Mouse (Mus musculus) limb, embryonic 11.5 days (tissue): ENCODE data around the gene Pde10a. TPM values are rescaled to one million over a fixed set of nuclear protein-coding genes. Genes with fewer than 3 reads are reported as not detected.

Experiments
- ATAC-seq: fragments of 200-750 bp; cut with Nextera tagmentation; 2 replicates; pipeline ENCODE4 v1.8.0; 2017; ENCODE audit warnings: low read depth; ENCODE audit not compliant: insufficient number of reproducible peaks, low FRiP score, low TSS enrichment
- DNase-seq: peaks from one replicate; pipeline ENCODE4 v3.0.0-alpha.2; 2015; ENCODE audit warnings: low spot score
- H3K27ac ChIP-seq: fragments of 300-500 bp; sonication (generic); replicated peaks from 2 replicates; pipeline ENCODE4 v1.5.1; 2014; ENCODE audit warnings: low read depth, mild to moderate bottlenecking, low read length
- H3K27me3 ChIP-seq: fragments of 300-500 bp; sonication (generic); 2 replicates; pipeline ENCODE4 v1.6.1; 2014; ENCODE audit warnings: mild to moderate bottlenecking, low read length, mixed read lengths; ENCODE audit not compliant: control insufficient read depth, insufficient read depth
- H3K36me3 ChIP-seq: fragments of 300-500 bp; sonication (generic); 2 replicates; pipeline ENCODE4 v1.6.1; 2014; ENCODE audit warnings: mild to moderate bottlenecking, low read length, moderate library complexity, mixed read lengths; ENCODE audit not compliant: control insufficient read depth, insufficient read depth
- H3K4me1 ChIP-seq: fragments of 300-500 bp; sonication (generic); 2 replicates; pipeline ENCODE4 v1.6.1; 2014; ENCODE audit warnings: low read length, mixed read lengths; ENCODE audit not compliant: control insufficient read depth, insufficient read depth
- H3K4me2 ChIP-seq: fragments of 300-500 bp; sonication (generic); 2 replicates; pipeline ENCODE4 v1.6.1; 2014; ENCODE audit warnings: low read depth, mild to moderate bottlenecking, moderate library complexity; ENCODE audit not compliant: severe bottlenecking
- H3K4me3 ChIP-seq: fragments of 300-500 bp; sonication (generic); 2 replicates; pipeline ENCODE4 v1.5.1; 2014; ENCODE audit warnings: low read depth, low read length
- H3K9ac ChIP-seq: fragments of 300-500 bp; sonication (generic); 2 replicates; pipeline ENCODE4 v1.6.1; 2014; ENCODE audit warnings: mild to moderate bottlenecking, low read length
- H3K9me3 ChIP-seq: fragments of 300-500 bp; sonication (generic); 2 replicates; pipeline ENCODE4 v1.6.1; 2016; ENCODE audit warnings: low read length; ENCODE audit not compliant: control insufficient read depth
- WGBS: fragments of 180-500 bp; shearing (Covaris S2); extraction: QIAGEN DNeasy Blood & Tissue Kit; methylation state at CpG from one replicate; pipeline ENCODE4 v1.1.7; 2014; 5-methylcytosine and 5-hydroxymethylcytosine counted together
- polyA plus RNA-seq: library from polyadenylated mRNA; unstranded; fragments of >200 nt; fragmentation: Nextera tagmentation; extraction: Ambion mirVana; gene quantifications from 2 replicates; pipeline ENCODE4 v1.2.1, GENCODE M21; 2014

The Pde10a gene
- polyA plus RNA-seq, 1 experiment from 2014 or later, result 0.77 TPM

DNA sequence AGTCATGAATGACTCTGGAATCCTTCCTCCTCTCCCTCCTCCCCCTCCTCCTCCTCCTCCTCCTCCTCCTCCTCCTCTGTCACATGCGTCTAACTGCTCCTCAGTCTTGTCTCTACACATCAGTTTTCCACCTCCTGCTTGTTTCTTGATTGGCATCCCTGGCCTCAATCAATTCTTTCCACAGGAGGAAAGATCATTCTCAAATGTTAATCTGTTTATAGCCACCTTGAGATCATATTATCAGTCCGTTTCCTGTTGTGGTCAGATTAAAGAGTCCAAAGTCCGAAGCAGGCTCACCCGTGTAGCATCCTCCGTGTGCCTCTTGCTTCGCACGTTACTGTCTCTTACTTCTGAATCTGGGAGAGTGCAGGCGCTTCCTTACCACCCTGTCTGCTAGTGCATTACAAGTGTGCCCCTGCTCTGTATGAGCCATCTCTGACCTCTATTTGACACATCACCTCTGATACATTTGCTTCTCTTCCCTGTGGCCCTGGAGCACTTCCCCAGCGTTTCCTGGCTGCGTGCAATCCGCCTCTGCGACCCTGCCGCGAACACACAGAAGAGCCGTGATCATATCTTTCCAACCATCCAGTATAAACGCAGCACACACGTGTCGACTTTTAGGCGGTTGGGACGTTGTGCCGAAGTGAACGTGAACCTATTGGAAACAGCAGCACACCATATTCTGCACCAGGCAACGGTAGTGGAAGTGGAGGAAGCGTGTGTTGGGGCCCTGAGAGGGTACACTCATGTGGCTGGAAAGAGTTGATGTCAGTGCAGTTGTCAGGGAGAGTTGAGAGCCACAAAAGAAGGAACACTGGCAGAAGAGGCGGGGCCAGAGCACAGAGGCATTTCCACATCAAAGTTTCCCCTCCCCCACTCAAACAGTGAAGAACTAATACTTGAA, 342.4 kb downstream of the Pde10a start:
- no peaks in the 10 kb centered on the region for H3K9me3 ChIP-seq
- 80% methylated on average over 25 of the region's 25 CpGs for WGBS
- no peak overlapping the region for H3K4me3 ChIP-seq
- H3K36me3 ChIP-seq, result no peaks in the 10 kb centered on the region
- no peak overlapping the region for H3K9ac ChIP-seq
- no peak overlapping the region for H3K4me2 ChIP-seq
- no peak overlapping the region for H3K27ac ChIP-seq
- peaks cover 5% of the 10 kb centered on the region; the same call in 1 of the 2 replicates for H3K4me1 ChIP-seq
- ATAC-seq (no peak), DNase-seq (no peak)
- no peaks in the 10 kb centered on the region for H3K27me3 ChIP-seq

DNA sequence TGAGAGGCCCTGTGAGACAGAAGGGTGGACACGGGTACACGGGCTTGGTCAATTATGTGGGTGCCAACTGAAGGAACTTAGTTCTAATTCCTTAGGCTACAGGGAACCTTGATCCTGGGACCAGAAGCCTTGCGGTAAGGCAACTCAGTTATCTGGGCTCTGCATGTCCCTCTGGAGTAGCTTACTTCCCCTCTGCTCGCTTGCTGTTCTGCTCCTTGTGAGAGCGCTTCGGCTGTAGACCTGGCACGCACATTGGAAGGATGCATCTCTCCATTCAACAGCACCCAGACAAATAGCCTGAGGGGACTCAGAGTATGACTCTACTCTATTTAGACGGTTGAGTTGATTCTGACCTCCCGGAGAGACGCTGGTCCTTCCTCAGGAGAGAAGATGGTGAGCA, 344.1 kb downstream of the Pde10a start:
- no peaks in the 10 kb centered on the region for H3K36me3 ChIP-seq
- DNase-seq, result no peak
- ATAC-seq, result no peak
- 95% methylated on average over 10 of the region's 10 CpGs for WGBS
- H3K9me3 ChIP-seq, result no peaks in the 10 kb centered on the region
- H3K4me1 ChIP-seq, result peaks cover 5% of the 10 kb centered on the region; the same call in 1 of the 2 replicates
- no peak overlapping the region for H3K4me3 ChIP-seq
- H3K4me2 ChIP-seq, result no peak overlapping the region
- no peaks in the 10 kb centered on the region for H3K27me3 ChIP-seq
- no peak overlapping the region for H3K9ac ChIP-seq
- no peak overlapping the region for H3K27ac ChIP-seq

DNA sequence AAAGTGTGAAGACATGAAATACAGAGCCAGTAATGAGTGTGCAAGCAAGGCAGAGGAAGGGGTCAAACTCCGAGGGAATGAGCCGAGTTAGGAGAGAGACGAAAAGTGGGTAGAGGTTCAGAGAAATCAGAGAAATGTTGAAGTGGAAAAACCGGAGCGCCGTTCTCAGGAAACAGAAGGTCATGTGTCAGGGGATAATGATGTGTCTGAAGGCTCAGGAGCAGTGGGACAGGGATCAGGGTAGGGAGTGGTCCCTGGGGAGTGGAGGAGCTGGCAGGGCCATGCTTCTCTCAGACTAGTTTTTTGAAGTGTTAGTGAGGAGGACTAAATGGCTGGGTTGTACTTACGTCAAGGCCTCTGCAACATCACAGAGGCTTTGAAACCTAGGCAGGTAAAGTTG, 345.7 kb downstream of the Pde10a start:
- Histone ChIP-seq H3K27me3 (no peaks in the 10 kb centered on the region), H3K4me3 (no peak overlapping the region), H3K4me1 (peaks cover 5% of the 10 kb centered on the region; the same call in 1 of the 2 replicates), H3K27ac (no peak overlapping the region), H3K9me3 (no peaks in the 10 kb centered on the region), H3K9ac (no peak overlapping the region), H3K4me2 (no peak overlapping the region), H3K36me3 (no peaks in the 10 kb centered on the region)
- no peak for DNase-seq
- 51% methylated on average over 7 of the region's 7 CpGs for WGBS
- no peak for ATAC-seq

DNA sequence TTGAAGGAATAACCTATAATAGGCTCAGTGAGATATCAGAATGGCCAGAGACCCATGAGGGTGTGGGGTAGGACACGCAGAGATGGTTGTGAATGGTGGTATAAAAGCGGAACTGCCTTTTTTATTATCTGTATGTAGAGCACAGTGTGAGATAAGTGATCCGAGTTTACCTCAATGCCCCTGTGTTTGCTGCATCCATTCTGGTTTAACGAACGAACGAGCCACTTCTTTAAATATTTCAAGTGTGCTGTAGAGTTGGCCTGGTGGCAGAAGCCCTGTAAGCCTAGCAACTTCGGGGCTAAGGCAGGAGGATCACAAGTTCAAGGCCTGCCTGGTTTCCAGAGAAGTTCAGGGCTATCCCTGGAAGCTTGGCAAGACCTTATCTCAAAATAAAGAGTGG, 346.2 kb downstream of the Pde10a start:
- Histone ChIP-seq H3K36me3 (no peaks in the 10 kb centered on the region), H3K4me3 (no peak overlapping the region), H3K4me1 (peaks cover 5% of the 10 kb centered on the region; the same call in 1 of the 2 replicates), H3K4me2 (no peak overlapping the region), H3K27me3 (no peaks in the 10 kb centered on the region), H3K27ac (no peak overlapping the region), H3K9ac (no peak overlapping the region), H3K9me3 (no peaks in the 10 kb centered on the region)
- ATAC-seq (no peak), DNase-seq (no peak)
- whole genome bisulfite sequencing, result 88% methylated on average over 7 of the region's 7 CpGs

DNA sequence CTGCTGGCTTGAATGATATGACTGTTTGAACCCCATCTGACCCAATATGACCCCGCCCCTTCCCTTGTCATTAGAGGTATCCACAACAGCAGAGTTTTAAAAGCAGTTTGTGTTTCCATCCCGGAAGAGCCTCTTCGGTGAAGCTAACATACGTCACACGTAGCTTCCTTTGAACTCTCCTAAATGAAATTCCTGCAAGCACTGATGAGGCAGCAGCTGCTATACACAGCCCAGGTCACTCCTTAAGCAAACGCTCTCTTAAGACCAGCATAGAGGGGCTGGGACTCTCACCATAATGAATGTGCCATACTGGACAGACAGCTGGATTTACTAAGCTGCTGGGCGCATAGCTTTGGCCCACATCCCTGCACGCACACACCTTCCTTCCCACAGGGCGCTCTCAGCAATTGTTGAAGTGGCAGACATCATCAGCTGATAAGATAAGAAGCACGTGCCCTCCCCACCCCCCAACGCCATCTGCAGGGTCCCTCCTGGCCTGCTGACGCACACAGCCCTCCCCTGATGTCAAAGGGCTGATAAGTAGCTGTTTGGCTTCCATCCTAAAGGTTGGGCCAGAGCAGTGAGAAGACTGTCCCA, 346.9 kb downstream of the Pde10a start:
- no peak for ATAC-seq
- Histone ChIP-seq H3K4me1 (peaks cover 5% of the 10 kb centered on the region; the same call in 1 of the 2 replicates), H3K36me3 (no peaks in the 10 kb centered on the region), H3K9ac (no peak overlapping the region), H3K9me3 (no peaks in the 10 kb centered on the region), H3K4me3 (no peak overlapping the region), H3K27ac (no peak overlapping the region), H3K4me2 (peak overlapping the region; percentile 3; the same call in 1 of the 2 replicates), H3K27me3 (no peaks in the 10 kb centered on the region)
- no peak for DNase-seq
- 26% methylated on average over 12 of the region's 12 CpGs for WGBS

DNA sequence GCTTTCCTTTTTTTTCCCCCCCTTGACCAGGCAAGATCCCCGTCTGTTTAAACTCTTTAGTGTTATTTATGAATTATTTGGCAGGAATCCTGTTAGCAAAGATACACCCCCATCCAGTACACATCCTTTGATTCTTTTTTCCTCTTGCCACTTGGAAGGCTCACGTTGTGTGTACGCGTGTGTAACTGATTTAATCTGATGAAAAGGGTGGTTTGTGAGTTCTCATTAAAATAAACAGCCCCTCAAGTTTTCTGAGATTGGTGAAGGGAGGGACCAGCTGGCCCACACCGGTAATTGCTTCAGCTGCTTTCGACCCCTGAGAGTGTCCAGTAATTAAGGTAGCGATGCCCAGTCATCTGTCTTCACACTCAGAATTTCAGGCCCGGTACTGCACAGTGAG, 347.4 kb downstream of the Pde10a start:
- Histone ChIP-seq H3K9ac (no peak overlapping the region), H3K9me3 (no peaks in the 10 kb centered on the region), H3K27ac (no peak overlapping the region), H3K36me3 (no peaks in the 10 kb centered on the region), H3K4me2 (no peak overlapping the region; the same call in 1 of the 2 replicates), H3K4me1 (peaks cover 5% of the 10 kb centered on the region; the same call in 1 of the 2 replicates), H3K27me3 (no peaks in the 10 kb centered on the region), H3K4me3 (no peak overlapping the region)
- 29% methylated on average over 8 of the region's 8 CpGs for WGBS
- ATAC-seq (no peak), DNase-seq (no peak)

DNA sequence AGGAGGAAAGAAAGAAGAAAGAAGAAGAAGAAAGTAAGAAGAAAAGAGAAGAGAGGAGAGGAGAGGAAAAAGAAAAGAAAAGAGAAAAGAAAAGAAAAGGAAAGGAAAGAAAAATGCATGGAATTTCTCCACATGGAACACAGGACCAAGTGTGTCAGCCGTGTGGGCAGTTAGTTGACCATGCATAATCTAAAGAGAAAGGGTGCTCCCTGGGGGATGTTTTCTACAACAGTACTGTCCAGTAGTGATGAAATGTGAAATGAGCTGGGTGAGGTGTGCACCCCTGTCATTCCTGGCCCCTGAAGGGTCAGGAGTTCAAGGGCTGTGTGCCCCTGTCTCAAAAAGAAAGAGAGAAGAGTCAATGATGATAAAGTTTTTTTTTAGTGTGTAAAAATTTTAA, 352.9 kb downstream of the Pde10a start:
- 84% methylated on average over 1 of the region's 1 CpGs for WGBS

DNA sequence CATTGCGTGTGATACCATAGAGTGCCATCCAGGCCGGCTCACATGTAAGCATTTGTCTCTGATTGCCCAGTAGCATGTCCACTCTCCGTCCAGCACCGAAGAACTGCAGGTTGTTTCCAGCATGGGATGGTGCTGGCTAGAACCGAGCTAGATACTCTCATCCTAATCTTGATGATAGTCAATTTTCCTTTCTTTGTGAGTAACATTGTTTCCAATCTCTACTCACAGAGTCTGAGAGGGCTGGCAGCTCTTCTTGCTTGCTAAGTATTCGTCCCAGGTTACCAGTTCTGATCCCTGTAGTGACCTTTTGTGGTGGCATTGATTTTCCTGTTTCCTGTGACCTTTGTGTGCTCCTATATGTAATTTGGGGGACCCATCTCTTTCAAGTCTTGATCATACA, 356.5 kb downstream of the Pde10a start:
- 93% methylated on average over 6 of the region's 6 CpGs for WGBS
- DNase-seq, result no peak

More for the DNA sequence above, 352.9 kb downstream of the Pde10a start:
- no peaks in the 10 kb centered on the region for H3K4me1 ChIP-seq
- no peak for ATAC-seq
- H3K9ac ChIP-seq, result no peak overlapping the region
- H3K27me3 ChIP-seq, result no peaks in the 10 kb centered on the region
- H3K27ac ChIP-seq, result no peak overlapping the region
- no peaks in the 10 kb centered on the region for H3K9me3 ChIP-seq
- no peak for DNase-seq
- no peak overlapping the region for H3K4me3 ChIP-seq
- H3K4me2 ChIP-seq, result no peak overlapping the region
- no peaks in the 10 kb centered on the region for H3K36me3 ChIP-seq

More for the DNA sequence above, 356.5 kb downstream of the Pde10a start:
- Histone ChIP-seq H3K4me1 (no peaks in the 10 kb centered on the region), H3K4me3 (no peak overlapping the region), H3K9ac (no peak overlapping the region), H3K27ac (no peak overlapping the region), H3K4me2 (no peak overlapping the region), H3K9me3 (no peaks in the 10 kb centered on the region), H3K27me3 (no peaks in the 10 kb centered on the region), H3K36me3 (no peaks in the 10 kb centered on the region)
- no peak for ATAC-seq
